Mouse (Mus musculus): ENCODE data around the gene Nampt.
"Not testable (repeated sequence)": the region's sequence is repeated elsewhere in the genome, so short reads cannot be mapped to it uniquely, and the experiment has no call there.

The Nampt gene

GRCm38 (mm10) chr12:32841442-32841900 lies 22.1 kb downstream of the Nampt start:
- no peak for DNase-seq (ENCODE audit: low read depth)

- no peak for DNase-seq (ENCODE audit: low read depth)
Observed at GRCm38 (mm10) chr12:32846325-32846724, 27.0 kb downstream of the Nampt start.

GRCm38 (mm10) chr12:32853757-32854156 lies 34.4 kb downstream of the Nampt start:
- DNase-seq (ENCODE audit: low read depth) = no peak

- no peak for DNase-seq (ENCODE audit: low read depth)
Observed at GRCm38 (mm10) chr12:32854866-32855265, 35.5 kb downstream of the Nampt start.

- DNase-seq (ENCODE audit: low read depth) = no peak
Observed at GRCm38 (mm10) chr12:32855398-32855797, 36.1 kb downstream of the Nampt start.

- peak; percentile 47 for DNase-seq (ENCODE audit: low read depth)
Observed at GRCm38 (mm10) chr12:32856707-32857511, 37.6 kb downstream of the Nampt start.

GRCm38 (mm10) chr12:32858444-32858843 lies 39.1 kb downstream of the Nampt start:
- no peak for DNase-seq (ENCODE audit: low read depth)

GRCm38 (mm10) chr12:32860820-32861219 lies 41.5 kb downstream of the Nampt start:
- DNase-seq (ENCODE audit: low read depth) = no peak

- DNase-seq (ENCODE audit: low read depth) = no peak
Observed at GRCm38 (mm10) chr12:32870815-32871214, 51.5 kb downstream of the Nampt start.

- DNase-seq (ENCODE audit: low read depth) = no peak
Observed at GRCm38 (mm10) chr12:32877500-32877899, 58.2 kb downstream of the Nampt start.

- no peak for DNase-seq (ENCODE audit: low read depth)
Observed at GRCm38 (mm10) chr12:32877964-32878571, 58.7 kb downstream of the Nampt start.

- no peak for DNase-seq (ENCODE audit: low read depth)
Observed at GRCm38 (mm10) chr12:32879371-32879770, 60.0 kb downstream of the Nampt start.

GRCm38 (mm10) chr12:32884356-32884755 lies 65.0 kb downstream of the Nampt start:
- DNase-seq (ENCODE audit: low read depth) = no peak

GRCm38 (mm10) chr12:32885041-32885440 lies 65.7 kb downstream of the Nampt start:
- no peak for DNase-seq (ENCODE audit: low read depth)

- no peak for DNase-seq (ENCODE audit: low read depth)
Observed at GRCm38 (mm10) chr12:32886353-32886752, 67.0 kb downstream of the Nampt start.

GRCm38 (mm10) chr12:32888226-32888625 lies 68.9 kb downstream of the Nampt start:
- DNase-seq (ENCODE audit: low read depth) = no peak

GRCm38 (mm10) chr12:32889846-32890245 lies 70.5 kb downstream of the Nampt start:
- no peak for DNase-seq (ENCODE audit: low read depth)

GRCm38 (mm10) chr12:32890455-32890854 lies 71.1 kb downstream of the Nampt start:
- DNase-seq (ENCODE audit: low read depth) = peak; percentile 34

GRCm38 (mm10) chr12:32891271-32891670 lies 71.9 kb downstream of the Nampt start:
- DNase-seq (ENCODE audit: low read depth) = not testable (repeated sequence)

- DNase-seq (ENCODE audit: low read depth) = no peak
Observed at GRCm38 (mm10) chr12:32893212-32893611, 73.9 kb downstream of the Nampt start.

- no peak for DNase-seq (ENCODE audit: low read depth)
Observed at GRCm38 (mm10) chr12:32895806-32896205, 76.5 kb downstream of the Nampt start.

- DNase-seq (ENCODE audit: low read depth) = no peak
Observed at GRCm38 (mm10) chr12:32896496-32896895, 77.2 kb downstream of the Nampt start.
